Mouse (Mus musculus): ENCODE measurements around the gene Tmem184a. TPM values are rescaled to one million over a fixed set of nuclear protein-coding genes. Genes with fewer than 3 reads are reported as not detected.

Gene Tmem184a
- polyA plus RNA-seq, 1 experiment from 2014 or later = 1.8 TPM

Small RNAs within 50 kb of the gene (microRNA-seq; reads per million reads assigned to microRNA genes)
- not detected for gene Mir7037

Other genes starting within 250 kb of the Tmem184a start
- gene Micall2, start 83.6 kb downstream of the Tmem184a start, polyA plus RNA-seq (2015; fragmentation: Nextera tagmentation; extraction: Ambion mirVana) = 5.4 and 5.9 TPM in 2 replicates
- 25.2 and 29.2 TPM in 2 replicates for gene Ints1, start 44.2 kb downstream of the Tmem184a start, polyA plus RNA-seq (2015; fragmentation: Nextera tagmentation; extraction: Ambion mirVana)
- 7.3 and 8.6 TPM in 2 replicates for gene Mafk, start 28.4 kb downstream of the Tmem184a start, polyA plus RNA-seq (2015; fragmentation: Nextera tagmentation; extraction: Ambion mirVana)
- gene Gm26938, start 6.5 kb upstream of the Tmem184a start, polyA plus RNA-seq (2015; fragmentation: Nextera tagmentation; extraction: Ambion mirVana) = not detected in 2 replicates
- 68.3 and 80.7 TPM in 2 replicates for gene Psmg3, start 7.0 kb upstream of the Tmem184a start, polyA plus RNA-seq (2015; fragmentation: Nextera tagmentation; extraction: Ambion mirVana)
- gene Elfn1, start 88.0 kb upstream of the Tmem184a start, polyA plus RNA-seq (2015; fragmentation: Nextera tagmentation; extraction: Ambion mirVana) = 0.29 and 0.43 TPM in 2 replicates